Mouse (Mus musculus): ENCODE data around the gene Caskin1.

Caskin1 gene

DNA sequence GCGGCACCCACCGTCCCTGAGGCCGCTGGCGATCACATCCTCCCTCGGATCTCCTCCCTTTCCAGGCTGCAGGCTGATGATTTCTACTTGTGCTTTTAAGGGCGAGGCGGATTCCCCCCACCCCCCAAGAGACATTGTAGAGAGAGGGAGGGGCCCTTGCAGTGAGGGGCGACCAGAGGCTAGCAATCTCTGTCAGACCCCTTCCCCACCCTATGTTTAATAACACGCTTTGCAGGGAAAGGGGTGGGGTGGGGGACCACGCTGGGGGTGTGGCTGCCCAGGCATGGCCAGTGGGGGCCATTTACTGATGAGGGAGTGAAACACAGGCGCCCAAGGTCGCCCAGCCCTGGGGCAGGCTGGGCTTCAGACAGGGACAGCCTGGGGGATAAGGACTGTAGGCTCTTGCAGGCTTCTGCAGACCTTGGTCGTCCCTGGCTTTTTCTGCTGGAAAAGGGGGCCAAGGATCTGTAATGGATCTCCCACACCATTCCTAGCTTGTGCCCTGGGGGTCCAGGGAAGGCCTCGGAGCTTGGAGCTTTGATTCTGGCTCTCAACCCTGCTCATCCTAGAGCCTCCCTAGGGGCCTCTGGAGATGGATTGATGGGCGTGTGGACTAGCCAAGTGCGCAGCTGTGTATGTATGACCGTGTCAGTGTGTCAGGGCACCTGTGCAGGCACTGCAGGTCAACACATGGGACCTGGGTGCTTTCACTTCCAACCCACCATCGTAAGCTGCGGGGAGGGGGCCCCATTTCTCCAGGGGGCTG lies 1.0 kb downstream of the Caskin1 start:
- intact Hi-C loops (cut with DNase I) = loop anchor here (5.0 kb wide), 1 partner anchor 43 kb away; the partner anchor contains the start of gene Rab26

DNA sequence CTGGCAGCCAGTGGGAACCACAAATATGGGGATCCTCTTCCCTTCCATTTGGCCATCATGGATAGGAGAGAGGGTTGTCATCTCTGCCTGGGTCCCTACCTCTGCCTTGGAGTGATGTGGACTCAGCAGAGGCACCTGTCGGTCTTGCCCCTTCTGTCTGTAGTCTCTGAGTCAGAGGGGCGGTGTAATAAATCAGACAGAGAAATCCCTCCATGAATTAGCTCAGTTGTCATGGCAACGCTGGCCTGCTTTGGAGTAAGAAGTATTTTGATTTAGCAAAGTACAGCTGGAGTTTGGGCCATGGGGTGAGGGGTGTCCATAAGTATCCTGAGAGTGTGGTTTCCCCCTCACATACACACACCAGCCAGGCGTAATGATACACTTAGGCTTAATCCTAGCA lies 2.0 kb downstream of the Caskin1 start:
- intact Hi-C loops (cut with DNase I) = no loop called here

DNA sequence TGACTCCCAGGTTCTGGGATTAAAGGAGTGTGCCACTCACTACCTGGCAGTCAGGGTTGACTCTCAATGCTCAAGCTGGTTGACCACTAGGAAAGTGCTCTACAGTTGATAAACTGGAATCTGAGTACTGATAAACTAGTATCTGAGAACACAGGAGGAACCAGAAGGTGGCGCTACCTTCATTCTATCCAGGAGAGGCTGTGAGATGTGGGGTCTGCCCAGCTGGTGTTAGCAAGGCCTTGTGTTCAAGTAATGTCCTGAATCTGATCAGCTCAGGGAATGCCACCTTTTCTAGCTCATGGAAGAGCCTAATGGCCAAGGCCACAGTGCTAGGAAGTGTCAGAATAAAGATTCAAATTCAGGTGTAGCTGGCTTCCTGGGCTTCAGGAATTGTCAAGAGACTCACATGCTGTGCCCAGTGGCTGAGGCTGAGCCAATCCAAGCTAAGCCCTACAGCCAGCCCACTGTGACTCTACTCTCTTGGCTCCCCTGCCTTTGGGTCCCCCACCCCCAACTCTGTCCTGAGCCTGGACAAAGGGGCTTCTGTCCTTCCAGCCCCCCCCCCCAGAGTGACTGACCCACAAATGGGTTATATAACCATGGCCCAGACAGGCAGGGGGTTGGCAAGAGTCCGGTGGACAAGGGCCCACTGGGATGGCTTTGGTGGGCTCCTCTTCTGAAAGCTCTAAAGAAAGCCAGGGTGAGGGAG lies 6.4 kb downstream of the Caskin1 start:
- intact Hi-C loops (cut with DNase I) = no loop called here

DNA sequence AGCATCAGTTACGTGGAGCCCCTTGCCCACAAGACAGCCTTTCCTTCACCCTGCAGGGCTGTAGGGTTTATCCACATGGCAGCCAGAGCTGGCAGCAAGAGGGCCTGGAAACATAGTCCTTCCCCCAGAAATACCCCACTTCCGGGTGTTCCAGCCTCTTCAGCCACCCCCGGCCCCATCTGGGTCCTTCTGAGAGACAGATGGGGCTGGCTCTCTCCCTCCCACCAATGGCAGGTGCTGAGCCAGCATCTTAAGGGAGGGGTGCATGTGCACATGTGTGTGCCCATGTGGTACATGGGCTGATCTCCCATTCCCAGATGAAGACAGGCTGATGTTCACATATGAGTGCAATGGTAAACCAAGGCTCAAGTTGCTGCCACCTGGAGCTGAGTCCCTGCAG lies 7.0 kb downstream of the Caskin1 start:
- intact Hi-C loops (cut with DNase I) = no loop called here

DNA sequence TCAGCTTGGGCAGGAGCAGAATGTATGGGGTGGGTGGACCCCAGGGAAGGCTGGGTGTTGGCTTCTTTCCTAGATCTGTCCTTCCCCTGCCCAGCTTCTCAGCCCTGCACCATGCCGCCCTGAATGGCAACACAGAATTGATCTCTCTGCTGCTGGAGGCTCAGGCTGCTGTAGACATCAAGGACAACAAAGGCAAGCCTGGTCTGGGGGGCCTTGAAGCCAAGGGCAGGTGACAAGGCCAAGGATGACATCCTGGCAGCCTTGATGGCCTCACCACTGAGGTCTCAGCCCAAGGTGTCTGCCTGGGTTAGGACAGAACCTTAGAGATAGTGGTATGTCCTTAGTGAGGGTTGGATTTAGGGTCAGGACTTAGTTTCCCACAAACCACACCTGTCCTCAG lies 7.6 kb downstream of the Caskin1 start:
- intact Hi-C loops (cut with DNase I) = no loop called here

DNA sequence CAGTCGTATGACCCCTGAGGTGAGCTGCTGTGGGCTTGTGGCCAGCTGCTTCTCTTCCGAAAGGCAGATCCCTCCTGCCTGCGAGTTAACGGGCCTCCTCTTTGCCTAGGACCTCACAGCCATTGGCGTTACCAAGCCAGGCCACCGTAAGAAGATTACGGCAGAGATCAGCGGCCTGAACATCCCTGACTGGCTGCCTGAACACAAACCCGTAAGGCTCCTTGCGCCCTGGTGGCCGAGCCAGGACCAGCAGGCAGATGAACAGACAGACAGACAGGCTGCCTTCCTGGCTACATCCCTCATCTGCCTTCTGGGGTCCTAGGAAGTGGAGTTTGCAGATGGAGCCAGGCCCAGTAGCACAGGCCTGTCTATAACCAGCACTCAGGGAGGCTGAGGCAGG lies 13.8 kb downstream of the Caskin1 start:
- intact Hi-C loops (cut with DNase I) = no loop called here

DNA sequence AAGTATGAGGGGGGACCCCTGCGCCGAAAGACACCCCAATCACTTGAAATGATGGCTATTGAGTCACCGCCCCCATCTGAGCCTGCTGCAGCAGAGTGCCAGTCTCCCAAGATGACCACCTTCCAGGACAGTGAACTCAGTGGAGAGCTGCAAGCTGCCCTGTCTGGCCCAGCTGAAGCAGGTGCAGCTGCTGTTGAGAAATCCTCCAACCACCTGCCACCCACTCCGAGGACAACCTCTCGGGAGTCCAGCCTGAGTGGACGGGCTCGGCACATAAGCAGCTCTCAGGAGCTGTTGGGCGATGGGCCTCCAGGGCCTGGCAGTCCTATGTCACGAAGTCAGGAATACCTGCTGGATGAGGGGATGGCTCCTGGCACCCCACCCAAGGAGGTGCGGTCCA lies 15.7 kb downstream of the Caskin1 start:
- intact Hi-C loops (cut with DNase I) = no loop called here

DNA sequence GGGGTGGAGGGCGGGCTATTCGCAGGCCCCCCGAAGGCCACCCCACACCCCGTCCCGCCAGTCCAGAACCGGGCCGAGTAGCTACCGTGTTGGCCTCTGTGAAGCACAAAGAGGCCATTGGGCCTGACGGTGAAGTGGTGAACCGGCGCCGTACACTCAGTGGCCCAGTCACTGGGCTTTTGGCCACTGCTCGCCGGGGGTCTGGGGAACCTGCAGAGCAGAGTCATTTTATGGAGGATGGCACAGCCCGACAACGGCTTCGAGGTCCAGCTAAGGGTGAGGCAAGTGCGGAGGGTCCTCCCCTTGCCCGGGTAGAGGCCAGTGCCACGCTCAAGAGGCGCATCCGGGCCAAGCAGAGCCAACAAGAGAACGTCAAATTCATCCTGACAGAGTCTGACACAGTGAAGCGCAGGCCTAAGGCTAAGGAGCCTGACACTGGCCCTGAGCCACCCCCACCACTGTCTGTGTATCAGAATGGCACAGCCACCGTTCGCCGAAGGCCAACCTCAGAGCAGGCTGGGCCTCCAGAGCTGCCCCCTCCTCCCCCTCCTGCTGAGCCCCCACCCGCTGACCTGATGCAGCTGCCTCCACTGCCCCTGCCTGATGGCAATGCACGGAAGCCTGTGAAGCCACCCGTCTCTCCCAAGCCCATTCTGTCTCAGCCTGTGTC lies 17.0 kb downstream of the Caskin1 start:
- intact Hi-C loops (cut with DNase I) = no loop called here

DNA sequence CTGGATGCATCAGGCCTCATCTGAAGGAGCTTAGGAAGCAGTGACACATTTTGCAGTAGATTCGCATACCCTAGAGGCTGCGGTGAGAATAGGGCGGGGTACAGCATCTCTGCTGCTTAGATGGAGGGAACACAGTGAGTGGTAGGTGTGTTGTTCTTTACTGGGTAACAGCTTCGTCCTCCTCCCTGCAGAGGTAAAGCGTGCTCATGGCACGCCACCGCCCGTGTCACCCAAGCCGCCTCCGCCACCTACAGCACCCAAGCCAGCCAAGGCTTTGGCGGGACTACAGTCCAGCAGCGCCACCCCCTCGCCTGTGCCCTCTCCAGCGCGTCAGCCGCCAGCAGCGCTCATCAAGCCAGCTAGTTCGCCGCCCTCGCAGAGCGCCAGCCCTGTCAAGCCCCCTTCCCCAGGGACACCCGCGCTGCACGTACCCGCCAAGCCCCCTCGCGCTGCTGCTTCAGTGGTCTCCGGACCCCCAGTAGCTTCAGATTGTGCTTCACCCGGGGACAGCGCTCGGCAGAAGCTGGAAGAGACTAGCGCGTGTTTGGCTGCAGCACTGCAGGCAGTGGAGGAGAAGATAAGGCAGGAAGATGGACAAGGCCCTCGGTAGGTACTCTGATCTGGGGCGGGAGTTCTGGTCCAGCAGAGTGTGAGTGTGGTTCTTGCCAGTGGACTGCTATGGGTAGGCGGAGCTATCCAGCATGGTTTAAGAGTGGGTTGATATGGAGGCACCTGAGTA lies 18.1 kb downstream of the Caskin1 start:
- intact Hi-C loops (cut with DNase I) = no loop called here

DNA sequence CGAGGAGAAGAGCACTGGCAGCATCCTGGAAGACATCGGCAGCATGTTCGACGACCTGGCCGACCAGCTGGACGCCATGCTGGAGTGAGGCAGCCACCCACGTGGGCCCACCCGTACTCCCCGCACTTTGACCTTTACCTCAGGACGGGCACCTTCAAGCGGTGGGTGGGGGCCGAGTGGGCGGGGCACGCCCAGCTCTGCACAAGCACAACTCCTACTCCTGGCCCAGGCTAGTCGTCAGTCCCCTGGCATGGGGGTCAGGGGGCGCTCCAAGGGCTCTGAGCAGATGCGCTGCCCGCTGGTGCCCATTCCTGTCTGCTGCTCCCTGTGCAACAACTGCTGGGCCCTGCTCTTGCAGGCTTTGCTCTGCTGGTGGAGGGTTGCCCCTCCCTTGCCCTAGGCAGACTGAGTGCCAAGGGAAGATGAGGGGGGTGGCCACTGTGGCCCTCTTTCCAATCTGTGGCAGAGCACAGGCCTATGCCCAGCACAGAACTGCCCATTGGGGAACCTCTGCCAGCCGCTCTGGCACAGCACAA lies 18.8 kb downstream of the Caskin1 start:
- intact Hi-C loops (cut with DNase I) = no loop called here

DNA sequence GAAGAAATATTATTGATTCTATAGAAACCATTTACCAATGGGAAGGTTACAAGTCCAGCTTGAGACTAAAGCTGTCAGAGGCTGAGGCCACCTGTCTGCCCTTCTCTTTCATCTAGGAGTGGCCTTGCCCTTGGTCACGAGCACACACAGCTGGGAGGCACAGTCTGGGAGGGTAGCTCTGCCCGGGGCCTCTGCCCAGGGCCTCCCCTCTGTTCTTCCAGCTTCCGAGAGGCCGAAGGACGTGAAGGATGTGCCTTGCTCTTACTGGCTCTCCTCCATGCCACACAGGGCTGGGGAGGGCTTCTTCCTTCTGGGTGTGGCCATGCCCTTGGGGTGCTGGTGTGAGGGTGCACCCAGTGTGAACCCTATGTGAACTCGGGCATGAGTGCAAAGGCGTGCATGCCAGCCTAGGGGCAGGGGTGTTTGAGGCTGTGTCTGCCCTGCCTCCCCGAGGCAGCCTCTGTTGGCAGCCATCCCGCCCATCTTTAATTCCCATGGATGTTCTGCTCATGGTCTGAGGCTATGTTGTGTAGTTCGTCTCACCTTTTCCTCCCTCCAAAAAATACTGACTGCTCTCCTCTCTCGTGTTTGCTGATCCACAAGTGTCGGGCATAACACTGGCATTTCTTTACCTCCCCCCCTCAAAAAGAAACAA lies 19.5 kb downstream of the Caskin1 start:
- intact Hi-C loops (cut with DNase I) = no loop called here

DNA sequence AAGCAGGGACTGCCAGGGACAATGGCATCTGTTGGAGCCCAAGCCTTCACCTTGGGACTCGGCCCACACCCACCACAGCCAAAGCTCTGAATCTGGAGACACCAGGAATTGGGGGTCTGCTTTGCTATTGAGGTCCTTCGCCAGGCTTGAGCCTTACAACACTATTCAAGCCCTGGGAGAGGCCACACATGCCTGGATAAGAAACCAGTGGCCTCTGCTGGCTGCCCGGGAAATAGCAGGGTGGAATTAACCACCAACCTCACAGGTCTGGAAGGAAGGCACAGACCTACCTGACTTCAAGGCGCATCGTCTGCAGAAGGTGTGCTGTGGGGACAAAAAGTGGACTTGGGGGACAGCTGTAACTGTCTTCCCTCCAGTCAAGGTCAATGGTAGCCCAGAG lies 25.2 kb downstream of the Caskin1 start:
- intact Hi-C loops (cut with DNase I) = loop anchor here (5.0 kb wide), 1 partner anchor 36 kb away; the partner anchor contains the start of gene Mlst8

DNA sequence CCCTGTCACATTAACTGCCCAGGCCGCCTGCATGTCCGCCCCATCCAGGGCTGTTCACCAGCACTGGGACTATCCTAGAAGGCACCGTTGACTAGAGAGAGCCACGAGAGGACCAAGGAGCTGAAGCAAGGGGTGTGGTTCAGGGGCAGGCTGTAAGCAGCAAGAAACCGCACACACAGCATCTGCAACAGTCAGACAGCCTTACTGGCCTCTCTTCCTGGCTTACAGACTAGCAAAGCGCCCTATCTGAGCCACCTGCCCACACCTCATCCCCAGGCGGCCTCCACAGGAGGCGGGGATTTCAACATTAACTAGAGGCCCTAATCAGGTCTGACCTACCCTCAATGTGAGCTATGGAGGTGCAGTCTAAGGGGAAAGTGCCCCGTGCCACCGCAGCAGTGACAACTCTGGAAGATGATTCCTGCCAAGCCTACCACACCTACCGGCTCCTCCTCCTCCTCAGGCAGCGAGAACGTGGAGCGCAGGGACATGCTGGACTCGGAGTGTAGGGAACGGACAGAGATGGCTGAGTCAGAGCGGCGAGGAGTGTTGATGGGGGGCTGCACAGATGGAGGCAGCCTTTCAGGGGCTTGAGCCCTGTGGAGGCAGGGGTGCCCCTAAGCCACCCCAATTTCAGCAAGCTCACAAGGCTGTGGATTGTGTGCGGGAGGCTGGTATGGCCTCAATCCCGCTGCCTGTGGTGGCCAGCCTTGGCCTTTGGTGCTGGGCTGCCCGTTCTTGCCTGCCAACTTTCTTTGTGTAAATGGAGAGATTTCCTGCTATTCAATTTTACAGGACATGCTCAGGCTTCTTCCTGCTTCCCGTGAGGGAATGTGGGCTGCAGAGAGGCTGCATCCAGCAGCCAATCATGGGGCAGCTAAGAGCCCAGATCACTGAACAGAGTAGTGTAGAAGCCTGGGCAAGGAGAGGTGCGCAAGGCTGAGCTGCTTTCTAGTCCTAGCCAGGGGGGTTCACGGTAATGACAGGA lies 26.2 kb downstream of the Caskin1 start:
- intact Hi-C loops (cut with DNase I) = loop anchor here (5.0 kb wide), 1 partner anchor 37 kb away; the partner anchor contains the start of gene Mlst8

DNA sequence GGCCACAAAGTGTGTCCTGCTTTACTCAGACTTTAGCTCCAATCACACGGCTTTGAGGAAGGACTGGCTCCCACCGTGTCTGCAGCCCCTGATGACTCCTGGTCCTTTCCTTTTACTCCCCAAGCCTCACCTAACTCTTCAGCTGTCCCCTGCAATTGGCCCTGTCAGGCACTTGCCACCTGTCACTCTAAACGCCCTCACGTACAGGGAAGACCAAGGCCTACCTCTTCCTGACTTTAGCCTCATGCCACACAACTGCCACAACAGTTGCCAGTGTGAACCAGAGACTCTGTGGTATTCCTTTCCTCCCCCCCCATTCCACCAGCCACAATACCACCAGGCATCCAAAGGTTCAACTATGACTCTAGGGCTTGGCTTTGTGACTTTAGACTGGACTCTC lies 32.0 kb downstream of the Caskin1 start:
- intact Hi-C loops (cut with DNase I) = no loop called here

DNA sequence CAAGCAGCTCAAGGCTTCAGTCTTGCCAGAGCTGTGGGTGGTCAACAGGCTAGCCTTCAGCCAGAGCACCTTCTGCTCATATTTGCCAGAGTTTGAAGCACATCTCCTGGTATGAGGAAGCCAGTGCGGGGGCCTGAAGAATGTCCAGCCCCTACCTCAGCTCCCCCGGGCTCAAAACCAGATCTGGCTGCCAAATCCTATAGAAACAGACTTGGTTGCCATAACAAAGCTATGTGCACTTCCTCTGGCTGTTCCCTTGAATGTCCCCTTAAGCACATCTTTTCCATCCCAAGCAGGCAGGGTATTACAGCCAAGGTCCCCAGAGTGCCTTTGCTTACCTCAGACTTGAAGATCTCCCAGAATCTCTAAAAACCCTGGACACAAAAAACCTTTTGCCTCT lies 36.3 kb downstream of the Caskin1 start:
- intact Hi-C loops (cut with DNase I) = no loop called here

DNA sequence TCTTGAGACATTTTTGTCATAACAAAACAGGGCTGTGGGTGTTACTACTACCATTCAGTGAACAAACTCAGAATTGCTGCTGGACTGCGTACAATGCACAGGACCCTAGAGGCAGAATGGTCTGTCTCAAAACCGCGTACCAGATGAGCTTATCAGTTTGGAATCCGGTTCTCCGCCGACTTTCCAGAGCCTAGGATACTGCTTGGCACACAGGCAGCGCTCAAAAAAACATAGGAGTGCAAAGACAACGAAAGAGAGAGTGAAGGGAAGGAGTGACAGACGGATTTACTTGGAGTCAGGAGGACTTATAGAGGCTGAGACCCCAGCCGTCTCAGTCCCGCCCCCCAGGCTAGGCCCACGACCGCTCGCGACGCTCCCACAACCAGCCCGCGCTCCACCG lies 38.9 kb downstream of the Caskin1 start:
- intact Hi-C loops (cut with DNase I) = no loop called here

DNA sequence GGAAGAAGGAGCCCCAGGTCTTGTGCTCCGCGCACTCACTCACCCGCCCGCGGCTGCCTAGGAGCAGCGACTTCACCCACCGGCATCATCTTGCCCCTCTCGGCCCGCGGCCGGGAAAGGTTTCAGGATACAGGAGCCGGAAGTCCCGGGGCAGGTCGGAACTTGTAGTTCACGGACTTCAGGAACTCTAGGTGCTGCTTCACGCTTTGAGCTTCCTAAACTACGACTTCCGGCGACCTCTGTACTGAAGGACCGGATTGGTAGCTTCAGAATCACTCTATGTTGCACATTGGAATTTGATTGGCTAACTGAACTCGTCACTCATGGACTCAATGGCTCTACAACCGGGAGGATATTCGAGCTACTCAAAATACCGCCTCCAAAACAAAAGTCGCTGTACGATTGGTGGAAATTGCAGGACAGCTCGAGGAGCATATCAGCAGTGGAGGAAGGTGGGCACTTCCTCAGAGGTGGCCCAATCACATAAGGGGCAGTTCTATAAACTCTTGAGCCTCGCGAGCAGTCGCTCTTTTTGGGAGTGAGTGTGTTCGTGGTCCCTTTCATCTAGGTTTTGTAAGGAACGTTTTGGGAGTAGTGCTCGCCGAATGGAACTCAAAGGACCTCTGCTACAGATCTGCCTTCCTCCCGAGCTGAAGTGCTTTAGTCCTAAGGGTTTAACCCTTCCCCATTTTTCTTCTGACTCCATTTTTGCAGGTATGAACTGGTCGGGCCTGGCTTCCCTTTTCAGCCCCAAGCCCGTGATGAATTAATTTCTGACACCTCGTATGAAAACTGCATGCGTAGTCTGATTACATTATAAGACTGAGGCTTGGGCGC lies 39.5 kb downstream of the Caskin1 start, which contains the start of gene Traf7:
Traf7 (minus strand) TSS at position 216 of the 837 bp plus-strand sequence.
- intact Hi-C loops (cut with DNase I) = no loop called here

DNA sequence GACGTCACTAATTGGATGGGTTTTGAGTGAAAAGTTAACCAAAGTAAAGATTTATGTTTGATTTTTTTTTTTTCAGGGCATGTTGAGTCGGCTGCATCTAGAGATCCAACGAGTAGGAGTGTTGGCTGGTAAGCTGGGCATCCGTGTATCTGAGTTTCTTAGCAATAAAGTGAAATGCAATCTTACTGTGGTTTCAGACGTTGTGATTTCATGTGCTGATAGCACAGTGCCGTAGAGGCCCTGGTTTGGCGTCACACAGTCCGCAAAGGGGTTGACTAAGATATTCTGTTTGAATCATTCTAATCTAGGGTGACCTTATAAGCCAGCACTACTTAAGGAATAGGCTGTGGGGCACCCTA lies 40.1 kb downstream of the Caskin1 start:
- intact Hi-C loops (cut with DNase I) = no loop called here
